Mouse (Mus musculus): ENCODE measurements around the gene Sos1. TPM values are rescaled to one million over a fixed set of nuclear protein-coding genes. Genes with fewer than 3 reads are reported as not detected.

Gene Sos1
- total RNA-seq, 1 experiment from 2014 or later = 9.4 TPM

- ATAC-seq (replicated peaks; ENCODE audit: insufficient number of reproducible peaks, low FRiP score, low TSS enrichment, poor library complexity, severe bottlenecking) = peak; percentile 46; the same call in 1 of the 2 replicates
These were observed 16.9 kb upstream of the Sos1 start for GRCm38 (mm10) chr17:80497183-80497601.

DNA sequence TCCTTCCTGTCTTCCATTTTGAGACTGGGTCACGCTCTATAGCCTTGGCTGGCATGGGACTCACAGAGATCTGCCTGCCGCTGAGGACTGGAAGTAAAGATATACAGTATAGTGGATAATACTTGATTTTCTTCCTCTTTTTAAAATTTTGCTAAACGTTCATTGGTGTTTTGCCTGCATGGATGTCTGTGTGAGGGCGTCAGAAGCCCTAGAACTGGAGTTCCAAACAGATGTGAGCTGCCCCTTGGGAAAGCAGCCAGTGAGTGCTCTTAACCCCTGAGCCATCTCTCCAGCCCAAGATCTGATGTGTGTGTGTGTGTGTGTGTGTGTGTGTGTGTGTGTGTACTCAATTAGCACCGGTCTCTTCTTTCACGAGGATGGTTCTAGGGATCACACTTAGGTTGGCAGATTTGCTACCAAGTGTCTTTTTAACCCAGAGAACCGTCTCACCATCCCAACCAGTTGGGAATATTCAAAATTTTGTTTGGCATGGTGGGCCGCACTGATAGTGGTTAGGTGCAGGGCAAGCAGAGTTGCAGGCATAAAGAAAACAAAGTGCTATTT, 16.4 kb upstream of the Sos1 start:
- no peak for ATAC-seq (replicated peaks; ENCODE audit: insufficient number of reproducible peaks, low FRiP score, low TSS enrichment, poor library complexity, severe bottlenecking)

GRCm38 (mm10) chr17:80496185-80496584, 15.9 kb upstream of the Sos1 start:
- no peak for ATAC-seq (replicated peaks; ENCODE audit: insufficient number of reproducible peaks, low FRiP score, low TSS enrichment, poor library complexity, severe bottlenecking)

DNA sequence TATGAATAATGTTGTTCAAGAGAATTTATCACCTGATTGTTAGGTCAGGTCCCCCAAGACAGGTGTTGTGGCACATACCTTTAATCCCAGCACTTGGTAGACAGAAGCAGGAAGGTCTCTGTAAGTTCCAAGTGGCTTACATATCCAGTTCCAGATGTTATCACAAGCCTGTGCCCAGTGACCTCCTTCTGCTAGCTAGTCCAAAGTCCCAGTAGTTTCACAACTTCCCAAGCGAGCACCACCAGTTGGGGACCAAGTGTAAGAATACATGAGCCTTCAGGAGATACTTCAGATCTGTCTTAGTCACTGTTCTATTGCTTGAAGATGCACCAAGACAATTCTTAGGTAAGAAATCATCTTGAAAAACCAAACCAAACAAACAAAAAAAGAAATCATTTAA, 13.6 kb upstream of the Sos1 start:
- no peak for ATAC-seq (replicated peaks; ENCODE audit: insufficient number of reproducible peaks, low FRiP score, low TSS enrichment, poor library complexity, severe bottlenecking)

- ATAC-seq (replicated peaks; ENCODE audit: insufficient number of reproducible peaks, low FRiP score, low TSS enrichment, poor library complexity, severe bottlenecking) = no peak
These were observed 12.6 kb upstream of the Sos1 start for GRCm38 (mm10) chr17:80492811-80493210.

DNA sequence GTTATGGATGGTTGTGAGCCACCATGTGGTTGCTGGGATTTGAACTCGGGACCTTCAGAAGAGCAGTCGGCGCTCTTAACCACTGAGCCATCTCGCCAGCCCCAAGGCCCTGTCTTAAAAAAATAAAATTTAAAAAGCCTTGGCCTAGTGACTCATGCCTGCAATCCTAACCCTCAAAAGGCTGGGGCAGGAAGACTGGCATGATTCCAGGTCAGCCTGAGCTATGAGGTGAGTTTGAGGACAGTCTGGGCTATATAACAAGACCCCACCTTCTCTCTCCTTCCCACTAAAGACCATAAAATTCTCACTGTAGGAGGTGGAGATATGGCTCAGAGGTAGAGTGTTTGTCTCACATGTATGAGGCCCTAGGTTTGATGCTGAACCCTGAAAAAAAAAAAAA, 12.0 kb upstream of the Sos1 start:
- ATAC-seq (replicated peaks; ENCODE audit: insufficient number of reproducible peaks, low FRiP score, low TSS enrichment, poor library complexity, severe bottlenecking) = no peak

DNA sequence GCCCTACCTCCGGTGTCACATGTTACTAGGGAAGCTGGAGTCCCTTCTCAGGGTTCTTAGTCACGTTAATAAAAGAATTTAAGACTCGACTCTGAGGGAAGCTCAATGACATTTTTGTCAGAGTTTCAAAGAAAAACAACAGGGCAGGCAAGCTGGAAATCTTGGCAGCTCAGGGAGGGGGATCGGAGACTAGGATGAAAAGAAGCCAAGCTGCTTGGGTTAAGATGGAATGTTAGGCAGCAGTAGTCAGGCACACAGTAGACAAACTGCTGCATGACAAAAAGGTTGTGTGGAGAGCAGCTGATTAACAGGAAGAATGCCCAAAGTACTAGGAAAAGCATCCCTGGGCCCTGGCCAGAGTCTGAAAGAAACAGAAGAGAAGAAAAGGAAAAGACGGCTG, 9.9 kb upstream of the Sos1 start:
- no peak for ATAC-seq (replicated peaks; ENCODE audit: insufficient number of reproducible peaks, low FRiP score, low TSS enrichment, poor library complexity, severe bottlenecking)

- ATAC-seq (replicated peaks; ENCODE audit: insufficient number of reproducible peaks, low FRiP score, low TSS enrichment, poor library complexity, severe bottlenecking) = no peak
These were observed 8.7 kb upstream of the Sos1 start for GRCm38 (mm10) chr17:80488918-80489317.

DNA sequence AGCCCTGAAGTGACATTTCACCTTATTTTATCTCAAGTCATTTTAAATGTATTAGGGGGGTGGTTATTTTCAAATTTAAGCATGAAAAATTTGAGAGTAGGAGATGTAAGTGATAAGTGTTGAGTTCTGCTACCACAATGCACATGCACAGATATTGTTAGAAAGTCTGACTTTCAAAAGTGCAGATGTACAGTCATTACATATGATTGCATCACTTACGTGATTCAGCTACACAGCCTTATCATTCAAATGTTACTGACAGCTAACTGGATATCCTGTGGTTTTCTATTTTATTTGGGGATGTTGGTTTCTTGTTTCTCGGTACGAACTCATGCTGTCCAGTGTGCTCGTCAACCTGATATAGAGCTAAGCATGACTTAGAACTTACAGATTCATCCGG, 4.9 kb upstream of the Sos1 start:
- no peak for ATAC-seq (replicated peaks; ENCODE audit: insufficient number of reproducible peaks, low FRiP score, low TSS enrichment, poor library complexity, severe bottlenecking)

DNA sequence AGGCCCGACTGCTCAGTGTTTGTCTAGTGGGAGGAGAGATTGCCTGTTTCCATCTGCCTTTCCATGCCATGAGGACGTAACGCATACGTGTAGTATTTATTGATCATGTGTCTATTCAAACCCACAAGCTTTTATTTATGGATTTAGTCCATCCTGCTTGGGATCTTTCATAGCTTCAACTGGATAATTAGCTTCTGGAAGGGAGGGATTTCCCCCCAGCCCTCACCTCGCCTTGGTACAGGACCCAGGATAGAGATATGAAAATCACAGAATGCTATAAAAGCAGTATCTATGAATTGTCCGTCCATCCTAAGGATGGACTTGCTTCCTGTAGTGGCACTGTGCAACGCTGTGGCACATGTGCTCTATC, 587 bp upstream of the Sos1 start:
- ATAC-seq (replicated peaks; ENCODE audit: insufficient number of reproducible peaks, low FRiP score, low TSS enrichment, poor library complexity, severe bottlenecking) = no peak

- ATAC-seq (replicated peaks; ENCODE audit: insufficient number of reproducible peaks, low FRiP score, low TSS enrichment, poor library complexity, severe bottlenecking) = peak; percentile 18; the same call in 1 of the 2 replicates
These were observed 790 bp downstream of the Sos1 start for GRCm38 (mm10) chr17:80479295-80480030.

- ATAC-seq (replicated peaks; ENCODE audit: insufficient number of reproducible peaks, low FRiP score, low TSS enrichment, poor library complexity, severe bottlenecking) = no peak
These were observed 2.6 kb downstream of the Sos1 start for GRCm38 (mm10) chr17:80477679-80478078.

GRCm38 (mm10) chr17:80476496-80476895, 3.8 kb downstream of the Sos1 start:
- ATAC-seq (replicated peaks; ENCODE audit: insufficient number of reproducible peaks, low FRiP score, low TSS enrichment, poor library complexity, severe bottlenecking) = no peak

- no peak for ATAC-seq (replicated peaks; ENCODE audit: insufficient number of reproducible peaks, low FRiP score, low TSS enrichment, poor library complexity, severe bottlenecking)
These were observed 9.0 kb downstream of the Sos1 start for GRCm38 (mm10) chr17:80471056-80471802.

DNA sequence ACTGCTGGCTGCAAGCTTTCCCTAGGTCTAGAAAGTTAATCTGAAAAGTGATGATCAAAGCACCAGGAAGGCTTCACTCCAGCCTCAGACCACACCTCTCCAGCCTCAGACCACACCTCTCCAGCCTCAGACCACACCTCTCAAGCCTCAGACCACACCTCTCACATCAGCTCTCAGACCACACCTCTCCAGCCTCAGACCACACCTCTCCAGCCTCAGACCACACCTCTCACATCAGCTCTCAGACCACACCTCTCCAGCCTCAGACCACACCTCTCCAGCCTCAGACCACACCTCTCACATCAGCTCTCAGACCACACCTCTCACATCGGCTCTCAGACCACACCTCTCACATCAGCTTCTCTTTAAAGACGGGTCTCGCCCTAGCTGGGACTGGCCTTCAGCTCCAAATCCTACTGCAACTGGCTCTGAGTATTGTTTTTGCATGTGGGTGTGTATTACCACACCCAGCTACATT, 11.8 kb downstream of the Sos1 start:
- peak; percentile 99 for ATAC-seq (replicated peaks; ENCODE audit: insufficient number of reproducible peaks, low FRiP score, low TSS enrichment, poor library complexity, severe bottlenecking)

GRCm38 (mm10) chr17:80460258-80460657, 20.0 kb downstream of the Sos1 start:
- ATAC-seq (replicated peaks; ENCODE audit: insufficient number of reproducible peaks, low FRiP score, low TSS enrichment, poor library complexity, severe bottlenecking) = no peak

GRCm38 (mm10) chr17:80455648-80456047, 24.6 kb downstream of the Sos1 start:
- ATAC-seq (replicated peaks; ENCODE audit: insufficient number of reproducible peaks, low FRiP score, low TSS enrichment, poor library complexity, severe bottlenecking) = 0 out of 2 replicates have a peak, but pooled peaks have one; percentile 47

GRCm38 (mm10) chr17:80450426-80451030, 29.7 kb downstream of the Sos1 start:
- ATAC-seq (replicated peaks; ENCODE audit: insufficient number of reproducible peaks, low FRiP score, low TSS enrichment, poor library complexity, severe bottlenecking) = no peak

DNA sequence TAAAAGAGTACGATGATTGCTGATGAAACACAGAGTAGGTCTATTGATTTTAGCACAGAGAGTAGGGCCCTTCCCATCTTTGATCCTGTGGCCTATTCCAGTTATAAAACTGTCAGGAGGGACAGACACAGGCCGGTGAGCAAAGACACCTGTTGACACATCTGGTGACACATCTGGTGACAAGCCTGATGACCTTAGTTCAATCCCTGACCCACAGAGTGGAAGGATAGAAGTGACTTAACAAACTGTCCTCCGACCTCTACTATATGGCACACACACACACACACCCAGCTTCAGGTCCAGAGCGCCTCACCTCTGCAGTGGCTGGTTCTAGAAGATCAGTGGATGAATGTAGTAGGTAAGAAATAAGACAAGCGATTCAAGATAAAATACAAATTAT, 33.8 kb downstream of the Sos1 start:
- no peak for ATAC-seq (replicated peaks; ENCODE audit: insufficient number of reproducible peaks, low FRiP score, low TSS enrichment, poor library complexity, severe bottlenecking)
